Mouse (Mus musculus) midbrain, embryonic 10.5 days (tissue): ENCODE measurements around the gene Tbc1d8. TPM values are rescaled to one million over a fixed set of nuclear protein-coding genes. Genes with fewer than 3 reads are reported as not detected.
A peak's percentile ranks its signal among the peaks of the same experiment; 100 is the strongest.

Source experiments
- DNase-seq: peaks from one replicate; pipeline ENCODE4 v3.0.0-alpha.2; 2017; ENCODE audit warnings: low spot score
- H3K27ac ChIP-seq: fragments of 300-500 bp; sonication (generic); replicated peaks from 2 replicates; pipeline ENCODE4 v1.5.1; 2016; ENCODE audit warnings: mild to moderate bottlenecking
- H3K27me3 ChIP-seq: fragments of 300-500 bp; sonication (generic); 2 replicates; pipeline ENCODE4 v1.6.1; 2016; ENCODE audit warnings: low read depth, mild to moderate bottlenecking; ENCODE audit not compliant: poor library complexity, severe bottlenecking
- H3K36me3 ChIP-seq: fragments of 300-500 bp; sonication (generic); 2 replicates; pipeline ENCODE4 v1.6.1; 2016; ENCODE audit warnings: mild to moderate bottlenecking, moderate library complexity
- H3K4me1 ChIP-seq: fragments of 300-500 bp; sonication (generic); 2 replicates; pipeline ENCODE4 v1.6.1; 2016
- H3K4me3 ChIP-seq: fragments of 300-500 bp; sonication (generic); 2 replicates; pipeline ENCODE4 v1.5.1; 2016; ENCODE audit warnings: mild to moderate bottlenecking, moderate library complexity
- H3K9me3 ChIP-seq: fragments of 300-500 bp; sonication (generic); replicated peaks from 2 replicates; pipeline ENCODE4 v1.6.1; 2016; ENCODE audit warnings: mild to moderate bottlenecking
- WGBS: fragments of 180-500 bp; shearing (Covaris S2); methylation state at CpG from one replicate; pipeline ENCODE4 v1.1.7; 2016; 5-methylcytosine and 5-hydroxymethylcytosine counted together
- polyA plus RNA-seq: library from polyadenylated mRNA; unstranded; fragments of >200 nt; fragmentation: Nextera tagmentation; extraction: Ambion mirVana; gene quantifications from 2 replicates; pipeline ENCODE4 v1.2.1, GENCODE M21; 2016

Gene Tbc1d8
- polyA plus RNA-seq, 1 experiment from 2014 or later, result 5.9 TPM

DNA sequence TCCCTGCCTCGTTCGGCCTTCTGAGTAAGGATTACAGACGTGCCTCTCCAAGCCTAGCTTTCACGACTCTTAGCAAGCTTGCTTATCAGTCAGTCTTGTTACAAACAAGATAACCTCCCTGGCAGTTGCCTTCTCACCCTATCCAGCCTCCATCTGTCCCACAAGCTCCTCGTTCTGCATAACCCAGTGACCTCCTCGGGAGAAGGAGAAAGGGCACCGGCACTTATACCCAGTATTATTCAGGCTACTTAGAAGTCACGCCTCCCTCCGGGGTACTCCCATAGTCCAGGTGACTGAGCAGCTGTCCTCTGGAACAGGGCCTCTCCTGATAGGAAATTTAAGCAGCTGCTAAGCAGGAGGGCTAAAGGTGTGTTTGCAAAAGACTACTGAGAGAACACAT, 48.5 kb downstream of the Tbc1d8 start:
- Histone ChIP-seq H3K27me3 (no peaks in the 10 kb centered on the region), H3K9me3 (no peaks in the 10 kb centered on the region), H3K27ac (no peak overlapping the region), H3K36me3 (no peaks in the 10 kb centered on the region), H3K4me3 (no peak overlapping the region), H3K4me1 (0 out of 2 replicates have a peak, but pooled peaks cover 3% of the 10 kb centered on the region)
- no peak for DNase-seq
- 74% methylated on average over 9 of the region's 9 CpGs for WGBS

DNA sequence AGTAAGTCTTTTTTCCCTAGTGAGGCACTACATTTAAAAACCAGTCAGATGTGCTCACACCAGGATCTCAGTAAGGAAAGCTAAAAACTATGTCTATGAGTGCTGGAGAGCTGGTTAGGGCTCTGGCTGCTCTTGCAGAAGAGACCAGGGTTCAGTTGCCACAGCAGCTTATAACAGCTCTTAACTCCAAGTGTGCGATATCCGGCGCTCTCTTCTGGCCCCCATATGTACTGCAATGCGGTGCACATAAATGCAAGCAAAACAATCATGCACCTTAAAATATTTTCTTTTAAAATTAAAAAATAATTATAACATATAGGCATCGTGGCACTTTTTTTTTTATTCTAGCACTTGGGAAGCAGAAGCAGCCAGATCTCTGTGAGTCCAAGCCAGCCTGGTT, 49.5 kb downstream of the Tbc1d8 start:
- DNase-seq, result no peak
- 90% methylated on average over 5 of the region's 5 CpGs for WGBS

DNA sequence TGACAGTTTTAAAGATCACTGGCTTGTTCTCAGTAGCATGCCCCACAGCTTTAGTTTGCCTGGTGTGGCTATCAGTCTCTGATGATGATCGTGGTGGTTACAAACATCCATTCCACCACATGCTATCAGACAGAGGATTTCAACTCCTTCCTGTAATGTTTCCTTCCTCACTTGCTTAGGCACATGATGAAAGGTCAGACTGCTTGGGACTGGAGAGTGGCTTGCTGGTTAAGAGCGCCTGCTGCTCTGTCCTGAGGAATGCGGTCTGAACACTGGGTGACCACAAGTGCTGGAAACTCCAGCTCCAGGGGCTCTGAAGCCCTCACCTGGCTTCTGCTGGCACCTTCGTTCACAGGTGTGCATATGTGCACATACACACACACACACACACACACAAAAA, 50.3 kb downstream of the Tbc1d8 start:
- no peaks in the 10 kb centered on the region for H3K9me3 ChIP-seq
- no peak overlapping the region for H3K27ac ChIP-seq
- no peaks in the 10 kb centered on the region for H3K27me3 ChIP-seq
- WGBS, result 85% methylated on average over 4 of the region's 4 CpGs
- H3K4me1 ChIP-seq, result no peaks in the 10 kb centered on the region
- H3K36me3 ChIP-seq, result no peaks in the 10 kb centered on the region
- no peak for DNase-seq
- H3K4me3 ChIP-seq, result no peak overlapping the region

More for the DNA sequence above, 49.5 kb downstream of the Tbc1d8 start:
- Histone ChIP-seq H3K4me1 (no peaks in the 10 kb centered on the region), H3K27me3 (no peaks in the 10 kb centered on the region), H3K36me3 (no peaks in the 10 kb centered on the region), H3K27ac (no peak overlapping the region), H3K4me3 (no peak overlapping the region), H3K9me3 (no peaks in the 10 kb centered on the region)

DNA sequence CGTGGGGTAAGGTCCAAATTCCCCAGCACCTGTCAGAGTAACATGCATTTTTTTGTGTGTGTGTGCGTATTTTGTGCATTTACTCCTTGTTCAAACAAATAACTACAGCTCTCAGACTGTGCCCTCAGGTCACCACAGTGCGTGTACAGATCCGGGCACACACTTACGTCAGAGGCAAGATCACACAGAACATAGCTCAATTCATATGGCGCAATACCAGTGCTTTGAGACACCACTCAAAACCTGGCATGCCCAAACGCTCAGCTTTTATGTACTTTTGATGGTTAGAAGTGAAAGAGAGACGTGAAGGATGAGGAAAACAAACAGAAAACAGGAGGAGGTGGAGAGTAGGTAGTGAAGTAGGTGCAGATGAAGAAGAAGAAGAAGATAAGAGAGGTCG, 53.1 kb downstream of the Tbc1d8 start:
- no peak overlapping the region for H3K27ac ChIP-seq
- H3K27me3 ChIP-seq, result no peaks in the 10 kb centered on the region
- no peak for DNase-seq
- H3K36me3 ChIP-seq, result no peaks in the 10 kb centered on the region
- no peaks in the 10 kb centered on the region for H3K4me1 ChIP-seq
- WGBS, result 92% methylated on average over 9 of the region's 9 CpGs
- no peak overlapping the region for H3K4me3 ChIP-seq
- no peaks in the 10 kb centered on the region for H3K9me3 ChIP-seq

DNA sequence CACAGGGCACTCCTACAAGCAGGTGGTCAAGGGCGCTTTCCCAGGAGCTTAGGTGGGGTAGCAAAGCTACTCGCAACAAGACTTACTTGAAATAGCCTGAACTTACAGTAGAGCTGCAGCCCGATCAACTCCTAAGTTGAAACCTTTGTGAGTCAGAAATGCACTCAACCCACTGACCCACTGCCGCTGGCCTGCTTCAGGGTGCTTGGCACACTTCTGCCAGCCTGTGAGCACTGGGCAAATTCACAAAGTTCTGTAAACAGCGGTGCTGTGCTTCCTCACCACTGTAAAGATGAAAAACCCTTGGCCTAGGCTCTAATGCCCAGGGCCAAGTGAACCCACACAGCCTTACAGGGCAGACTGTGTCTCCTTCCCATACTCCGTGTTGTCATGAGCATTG, 57.6 kb downstream of the Tbc1d8 start:
- Histone ChIP-seq H3K27me3 (no peaks in the 10 kb centered on the region), H3K4me1 (peaks cover 3% of the 10 kb centered on the region), H3K4me3 (no peak overlapping the region), H3K36me3 (no peaks in the 10 kb centered on the region), H3K9me3 (no peaks in the 10 kb centered on the region), H3K27ac (no peak overlapping the region)
- DNase-seq, result no peak
- 93% methylated on average over 6 of the region's 6 CpGs for WGBS

DNA sequence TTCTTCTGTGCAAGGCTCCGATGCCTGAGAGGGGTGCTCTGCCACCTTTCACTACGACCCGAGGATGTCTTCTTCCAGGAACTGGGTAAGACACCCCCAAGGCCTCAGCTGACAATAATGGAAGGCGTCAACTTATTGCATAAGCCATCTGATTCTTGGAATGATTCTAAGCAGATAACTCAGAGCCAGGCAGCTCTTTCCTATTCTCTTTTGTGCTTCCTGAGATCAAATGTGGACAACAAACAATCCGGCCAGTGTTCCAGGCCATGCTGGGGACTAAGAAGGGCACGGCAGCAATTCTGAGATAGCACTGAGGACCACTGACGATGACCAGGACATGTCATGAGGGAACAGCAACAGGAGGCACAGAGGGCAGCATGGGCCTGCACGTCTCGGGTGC, 59.7 kb downstream of the Tbc1d8 start:
- H3K27me3 ChIP-seq, result no peaks in the 10 kb centered on the region
- H3K36me3 ChIP-seq, result no peaks in the 10 kb centered on the region
- H3K27ac ChIP-seq, result no peak overlapping the region
- no peak for DNase-seq
- H3K4me1 ChIP-seq, result peaks cover 3% of the 10 kb centered on the region
- no peaks in the 10 kb centered on the region for H3K9me3 ChIP-seq
- WGBS, result 88% methylated on average over 9 of the region's 9 CpGs
- H3K4me3 ChIP-seq, result no peak overlapping the region

DNA sequence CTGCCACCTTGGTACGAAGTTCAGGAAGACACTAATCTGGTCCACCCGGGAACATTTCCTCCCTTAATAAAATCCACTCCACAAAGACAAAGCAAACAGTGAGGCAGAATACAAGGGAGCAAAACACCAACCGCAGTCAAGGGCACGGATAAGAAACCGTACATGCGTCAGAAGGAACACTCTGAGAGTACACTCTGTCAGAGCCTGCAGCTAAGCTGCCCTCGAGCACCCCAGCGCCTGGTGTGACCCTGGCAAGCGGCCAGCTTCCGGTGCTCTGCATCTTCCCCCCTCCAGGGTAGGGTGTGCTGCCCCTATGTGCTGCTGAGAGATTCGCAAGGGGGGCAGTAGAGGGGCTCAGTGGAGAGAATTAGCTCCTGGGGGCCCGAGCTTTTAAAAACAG, 60.7 kb downstream of the Tbc1d8 start:
- Histone ChIP-seq H3K4me3 (no peak overlapping the region), H3K36me3 (no peaks in the 10 kb centered on the region), H3K27ac (peak overlapping the region; percentile 49; the same call in 1 of the 2 replicates), H3K9me3 (no peaks in the 10 kb centered on the region), H3K27me3 (no peaks in the 10 kb centered on the region), H3K4me1 (peaks cover 3% of the 10 kb centered on the region)
- 51% methylated on average over 12 of the region's 12 CpGs for WGBS
- DNase-seq, result no peak

DNA sequence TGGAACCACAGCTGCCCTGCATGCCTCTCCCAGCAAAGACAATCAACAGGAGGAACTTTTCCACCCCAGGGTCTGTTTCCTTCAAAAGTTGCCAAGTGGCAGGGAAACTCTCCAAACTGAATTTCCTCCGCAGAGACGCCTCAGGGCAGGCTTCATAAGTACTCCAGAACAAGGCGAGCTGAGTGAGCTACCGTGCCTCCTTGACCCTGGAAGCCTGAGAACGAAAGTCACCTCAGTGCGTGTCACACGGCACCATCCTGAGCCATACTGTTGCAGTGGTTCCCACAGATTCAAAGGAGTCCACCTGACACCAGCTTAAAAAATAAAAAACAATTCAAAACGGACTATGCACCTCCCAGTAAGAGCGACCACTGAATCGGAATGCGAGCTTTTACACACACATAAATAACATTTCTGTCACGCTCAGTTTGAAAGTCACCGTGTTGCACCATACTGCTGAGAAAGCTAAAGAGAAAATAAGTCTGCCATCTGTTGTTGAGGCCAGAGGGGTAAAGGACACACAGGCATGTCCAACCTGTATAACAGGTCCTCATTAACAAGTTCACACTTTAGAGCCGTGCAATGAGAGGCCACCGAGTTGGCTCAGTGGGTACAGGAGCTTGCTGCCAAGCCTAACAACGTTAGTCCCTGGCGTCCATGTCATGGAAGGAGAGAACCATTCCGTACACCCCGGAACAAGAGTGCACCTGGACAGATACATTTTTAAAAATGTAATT, 68.3 kb downstream of the Tbc1d8 start:
- Histone ChIP-seq H3K27me3 (no peaks in the 10 kb centered on the region), H3K27ac (no peak overlapping the region), H3K36me3 (no peaks in the 10 kb centered on the region), H3K4me1 (0 out of 2 replicates have a peak, but pooled peaks cover 3% of the 10 kb centered on the region), H3K4me3 (no peak overlapping the region), H3K9me3 (no peaks in the 10 kb centered on the region)
- WGBS, result 93% methylated on average over 19 of the region's 19 CpGs
- no peak for DNase-seq

DNA sequence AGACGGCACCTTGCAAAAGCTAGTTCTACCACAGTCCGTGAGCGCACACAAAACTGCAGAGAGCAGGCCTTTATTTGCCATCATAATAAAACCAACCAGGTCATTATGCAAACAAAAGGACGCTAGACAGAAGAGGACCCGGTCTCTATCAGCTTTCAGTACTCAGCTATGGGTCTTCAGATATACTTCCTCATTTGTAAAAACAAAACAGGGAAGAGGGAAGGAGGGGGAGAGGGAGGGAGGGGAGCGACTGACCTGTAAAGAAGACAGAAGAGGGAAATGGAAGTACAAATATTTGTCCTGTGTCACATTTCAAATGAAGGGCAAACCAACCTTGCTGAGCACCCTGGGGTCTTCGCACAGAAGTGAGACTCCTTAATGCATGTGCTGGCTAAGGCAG, 69.9 kb downstream of the Tbc1d8 start:
- Histone ChIP-seq H3K4me1 (0 out of 2 replicates have a peak, but pooled peaks cover 3% of the 10 kb centered on the region), H3K36me3 (no peaks in the 10 kb centered on the region), H3K27ac (no peak overlapping the region), H3K4me3 (no peak overlapping the region), H3K27me3 (no peaks in the 10 kb centered on the region), H3K9me3 (no peaks in the 10 kb centered on the region)
- DNase-seq, result no peak
- WGBS, result 77% methylated on average over 7 of the region's 7 CpGs

DNA sequence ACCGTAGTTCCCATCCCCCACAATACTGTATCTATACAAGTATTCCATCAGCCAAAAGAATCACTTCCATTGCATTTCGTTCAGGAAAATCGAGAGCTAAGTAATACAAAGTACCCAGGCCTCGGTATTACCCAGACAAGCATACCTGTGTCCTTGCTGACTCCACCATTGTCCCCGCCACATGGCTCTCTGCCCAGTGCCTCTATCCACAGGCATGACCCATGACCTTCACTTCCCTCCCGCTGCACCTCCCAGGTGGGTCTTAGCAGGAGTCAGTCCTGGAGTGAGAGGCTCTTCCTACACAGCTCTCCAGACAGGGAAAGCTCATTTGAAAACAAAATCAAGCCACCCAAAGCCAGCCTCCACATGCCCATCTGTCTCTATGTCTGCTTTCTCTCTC, 70.4 kb downstream of the Tbc1d8 start:
- Histone ChIP-seq H3K4me1 (0 out of 2 replicates have a peak, but pooled peaks cover 3% of the 10 kb centered on the region), H3K27me3 (no peaks in the 10 kb centered on the region), H3K36me3 (no peaks in the 10 kb centered on the region), H3K4me3 (no peak overlapping the region), H3K27ac (no peak overlapping the region), H3K9me3 (no peaks in the 10 kb centered on the region)
- WGBS, result 87% methylated on average over 6 of the region's 6 CpGs
- DNase-seq, result no peak

DNA sequence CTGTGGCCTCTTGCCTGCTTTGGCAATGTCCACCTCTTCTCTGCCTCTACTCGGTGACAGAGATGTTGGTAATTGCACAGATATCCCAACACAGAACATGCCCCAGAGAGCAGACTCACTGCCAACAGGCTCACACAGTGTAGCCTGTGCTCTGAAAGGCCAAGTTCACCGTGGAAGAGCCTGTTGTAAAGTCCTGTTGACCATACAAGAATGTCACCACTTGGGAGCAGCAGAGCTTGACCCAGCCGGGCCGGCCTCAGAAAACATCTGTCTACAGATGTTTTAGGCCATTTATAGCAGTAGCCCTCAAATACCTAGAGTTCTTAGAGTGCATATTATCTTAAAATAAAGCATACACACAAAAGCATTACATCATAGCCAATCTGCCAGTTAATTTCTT, 71.4 kb downstream of the Tbc1d8 start:
- no peaks in the 10 kb centered on the region for H3K36me3 ChIP-seq
- no peaks in the 10 kb centered on the region for H3K9me3 ChIP-seq
- no peak for DNase-seq
- H3K4me1 ChIP-seq, result 0 out of 2 replicates have a peak, but pooled peaks cover 3% of the 10 kb centered on the region
- WGBS, result 87% methylated on average over 4 of the region's 4 CpGs
- H3K27ac ChIP-seq, result no peak overlapping the region
- no peaks in the 10 kb centered on the region for H3K27me3 ChIP-seq
- no peak overlapping the region for H3K4me3 ChIP-seq

DNA sequence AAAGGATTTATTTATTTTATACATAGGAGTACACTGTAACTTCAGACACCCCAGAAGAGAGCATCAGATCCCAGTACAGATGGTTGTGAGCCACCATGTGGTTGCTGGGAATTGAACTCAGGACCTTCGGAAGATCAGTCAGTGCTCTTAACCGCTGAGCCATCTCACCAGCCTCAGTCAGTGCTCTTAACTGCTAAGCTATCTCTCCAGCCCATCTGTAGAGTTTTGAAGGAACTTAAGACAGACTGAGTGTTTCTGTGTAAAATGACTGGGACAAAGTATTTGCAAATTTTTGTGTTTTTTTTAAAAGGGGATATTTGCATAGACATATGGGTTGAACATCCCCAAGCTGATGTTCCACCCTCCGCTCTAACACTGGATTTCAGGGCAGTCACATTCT, 78.4 kb downstream of the Tbc1d8 start:
- no peak for DNase-seq
- peaks cover 8% of the 10 kb centered on the region; the same call in 1 of the 2 replicates for H3K36me3 ChIP-seq
- H3K27me3 ChIP-seq, result no peaks in the 10 kb centered on the region
- no peak overlapping the region for H3K4me3 ChIP-seq
- no peak overlapping the region for H3K27ac ChIP-seq
- 94% methylated on average over 3 of the region's 3 CpGs for WGBS
- H3K4me1 ChIP-seq, result no peaks in the 10 kb centered on the region
- H3K9me3 ChIP-seq, result peaks cover 10% of the 10 kb centered on the region; the same call in 1 of the 2 replicates

DNA sequence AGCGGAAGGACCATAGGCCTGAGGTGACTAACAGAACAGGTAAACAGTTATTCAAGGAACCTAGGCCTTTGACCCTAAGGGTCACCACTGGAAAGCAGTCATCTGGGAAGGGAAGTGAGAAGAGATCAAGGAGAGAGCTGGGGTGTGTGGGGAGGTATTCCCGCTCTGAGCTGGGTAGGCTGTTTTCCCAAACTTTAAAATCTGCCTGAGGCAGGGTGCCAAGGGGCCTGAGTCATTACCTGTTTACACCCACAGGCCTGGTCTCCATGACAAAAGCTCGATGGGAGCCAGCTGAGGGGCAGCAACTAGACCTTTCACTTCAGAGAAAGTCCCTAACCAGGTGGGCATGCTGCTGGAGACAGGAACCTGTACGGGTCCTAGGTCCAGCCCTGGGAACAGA, 79.3 kb downstream of the Tbc1d8 start:
- peaks cover 8% of the 10 kb centered on the region; the same call in 1 of the 2 replicates for H3K36me3 ChIP-seq
- no peaks in the 10 kb centered on the region for H3K27me3 ChIP-seq
- no peak overlapping the region for H3K27ac ChIP-seq
- H3K4me3 ChIP-seq, result no peak overlapping the region
- peaks cover 10% of the 10 kb centered on the region; the same call in 1 of the 2 replicates for H3K9me3 ChIP-seq
- 84% methylated on average over 4 of the region's 4 CpGs for WGBS
- DNase-seq, result no peak
- H3K4me1 ChIP-seq, result no peaks in the 10 kb centered on the region
